Mouse (Mus musculus) urinary bladder, postnatal 36 days (tissue): Measurements from ENCODE around the gene Ddx6.

Experiments
- DNase-seq, 2 experiments: peaks; one replicate each; pipeline ENCODE4 v3.0.0; 2022; ENCODE audit warnings: low spot score in 2 of 2, mixed read lengths in 1 of 2

The Ddx6 gene

DNA sequence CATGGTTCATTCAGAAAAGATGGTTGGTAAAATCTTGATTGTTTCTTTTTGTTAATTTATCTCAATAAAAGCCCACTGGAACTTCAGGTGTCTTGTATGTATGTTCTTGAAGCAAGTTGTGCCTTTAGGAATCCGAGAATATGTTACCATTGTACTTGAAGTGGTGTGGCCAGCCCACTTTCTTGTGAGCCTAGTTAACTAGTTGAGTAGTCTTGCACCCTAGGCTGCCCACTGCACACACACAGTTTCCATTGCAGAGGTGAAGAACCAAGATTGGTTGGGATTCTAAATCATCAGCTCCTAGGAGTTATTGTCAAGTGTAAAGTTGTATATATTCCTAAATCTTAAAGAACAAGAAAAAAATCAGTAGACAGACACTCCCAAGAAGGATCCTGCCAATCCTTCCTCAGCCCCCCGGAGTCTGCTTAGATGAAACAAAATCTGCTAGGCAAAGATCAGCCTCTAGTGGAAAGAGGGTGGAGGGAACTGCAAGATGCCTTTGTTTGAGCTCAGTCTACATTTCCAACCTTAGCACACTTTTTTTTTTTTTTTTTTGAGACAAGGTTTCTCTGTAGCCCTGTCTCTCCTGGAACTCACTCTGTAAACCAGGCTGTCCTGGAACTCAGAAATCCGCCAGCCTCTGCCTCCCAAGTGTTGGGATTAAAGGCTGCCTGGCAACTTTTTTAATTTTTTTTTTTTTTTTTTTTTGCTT is 36.1 kb downstream of the Ddx6 start:
- no peak for DNase-seq

DNA sequence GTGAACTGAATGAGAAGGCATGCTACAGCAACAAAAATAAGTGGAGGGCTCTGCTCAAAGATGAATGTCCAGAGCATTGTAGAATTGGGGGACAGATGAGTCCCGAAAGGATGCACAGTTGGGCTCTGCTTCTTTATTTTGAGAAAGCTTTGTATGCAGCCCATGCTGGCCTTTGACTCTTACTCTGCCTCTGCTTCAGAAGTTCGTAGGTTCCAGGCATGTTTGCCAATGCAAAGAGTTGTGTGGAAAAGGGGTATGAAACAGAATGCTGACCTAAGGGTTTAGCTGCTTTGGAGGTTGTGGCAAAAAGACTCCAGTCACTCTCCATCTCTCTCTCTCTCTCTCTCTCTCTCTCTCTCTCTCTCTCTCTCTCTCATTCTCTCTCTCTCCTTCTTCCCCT is 36.9 kb downstream of the Ddx6 start:
- DNase-seq, result no peak

GRCm38 (mm10) chr9:44643103-44643502 is 38.4 kb downstream of the Ddx6 start:
- DNase-seq, result no peak

- no peak for DNase-seq
Measured at GRCm38 (mm10) chr9:44644186-44644585, 39.5 kb downstream of the Ddx6 start.

- DNase-seq, result peak in 1 of 2 experiments; percentile 61
Measured at GRCm38 (mm10) chr9:44645481-44645880, 40.8 kb downstream of the Ddx6 start.

GRCm38 (mm10) chr9:44645924-44646323 is 41.2 kb downstream of the Ddx6 start:
- no peak for DNase-seq

DNA sequence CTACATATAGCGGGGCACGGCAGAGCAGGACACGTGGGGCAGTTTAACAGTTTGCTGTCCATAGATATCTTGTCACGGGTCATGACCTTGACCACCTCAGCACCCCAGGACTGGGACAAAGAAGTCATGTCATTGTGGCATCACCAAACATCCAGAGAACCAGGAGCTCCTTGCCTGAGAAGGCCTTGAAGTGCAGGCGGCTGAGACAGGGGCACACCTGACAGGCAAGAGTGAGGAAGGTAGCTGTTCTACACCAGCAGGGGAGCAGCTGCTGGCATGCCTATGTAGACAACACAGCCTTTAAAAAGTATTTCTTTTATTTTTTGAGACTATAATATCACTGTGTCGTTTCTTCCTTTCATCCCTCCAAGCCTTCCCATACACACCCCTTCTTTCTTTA is 41.7 kb downstream of the Ddx6 start:
- no peak for DNase-seq

DNA sequence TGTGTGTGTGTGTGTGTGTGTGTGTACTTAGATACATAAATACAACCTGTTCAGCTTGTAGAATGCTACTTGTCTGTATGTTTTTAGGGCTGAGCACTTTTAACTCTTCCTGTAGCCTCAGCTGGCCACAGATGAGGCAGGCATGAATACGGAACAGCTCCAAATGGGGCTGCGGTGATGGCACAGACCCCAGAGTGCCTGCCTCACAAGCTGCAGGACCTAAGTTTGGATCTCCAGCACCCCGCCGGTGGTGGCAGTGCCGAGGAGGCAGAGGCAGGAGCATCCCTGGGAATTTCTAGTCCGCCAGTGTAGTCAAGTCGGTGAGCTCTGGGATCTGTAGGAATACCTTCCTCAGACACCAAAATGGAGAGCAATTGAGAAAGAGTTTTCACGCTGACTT is 42.3 kb downstream of the Ddx6 start:
- DNase-seq, result no peak

GRCm38 (mm10) chr9:44647656-44648055 is 43.0 kb downstream of the Ddx6 start:
- DNase-seq, result no peak

DNA sequence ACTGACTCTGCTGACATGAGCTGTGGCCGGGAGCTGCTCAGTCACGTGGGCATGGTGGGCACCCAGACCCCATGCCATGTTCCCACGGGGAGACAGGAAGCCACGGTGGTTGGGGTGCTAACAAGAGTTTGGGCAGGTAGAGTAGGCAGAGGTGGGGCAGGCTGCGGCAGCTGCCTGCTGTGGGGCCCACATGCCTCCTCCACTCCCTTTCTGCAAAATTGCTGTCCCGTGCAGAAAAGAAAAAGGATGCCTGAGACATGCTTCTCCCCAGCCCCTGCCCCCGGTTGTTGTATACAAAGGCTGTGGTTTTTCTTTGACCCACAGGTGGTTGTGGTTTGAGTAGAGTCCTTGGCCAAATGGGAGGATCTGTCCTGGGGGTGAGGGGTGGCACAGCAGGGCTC is 44.2 kb downstream of the Ddx6 start:
- DNase-seq, result no peak

GRCm38 (mm10) chr9:44652027-44652426 is 47.3 kb downstream of the Ddx6 start:
- peak; percentile 57 to 77 for DNase-seq

- no peak for DNase-seq
Measured at GRCm38 (mm10) chr9:44653896-44654295, 49.2 kb downstream of the Ddx6 start.

GRCm38 (mm10) chr9:44655098-44656066 is 50.7 kb downstream of the Ddx6 start:
- DNase-seq, result peak; percentile 35 to 54

GRCm38 (mm10) chr9:44663706-44664105 is 59.0 kb downstream of the Ddx6 start:
- DNase-seq, result no peak

GRCm38 (mm10) chr9:44671416-44671815 is 66.7 kb downstream of the Ddx6 start:
- DNase-seq, result no peak

- no peak for DNase-seq
Measured at GRCm38 (mm10) chr9:44672291-44672865, 67.7 kb downstream of the Ddx6 start.

- DNase-seq, result no peak
Measured at GRCm38 (mm10) chr9:44673005-44673404, 68.3 kb downstream of the Ddx6 start, which contains the start of gene Treh. TSS of gene Treh (plus strand) at chr9:44673233.

- DNase-seq, result no peak
Measured at GRCm38 (mm10) chr9:44678288-44678871, 73.7 kb downstream of the Ddx6 start.

DNA sequence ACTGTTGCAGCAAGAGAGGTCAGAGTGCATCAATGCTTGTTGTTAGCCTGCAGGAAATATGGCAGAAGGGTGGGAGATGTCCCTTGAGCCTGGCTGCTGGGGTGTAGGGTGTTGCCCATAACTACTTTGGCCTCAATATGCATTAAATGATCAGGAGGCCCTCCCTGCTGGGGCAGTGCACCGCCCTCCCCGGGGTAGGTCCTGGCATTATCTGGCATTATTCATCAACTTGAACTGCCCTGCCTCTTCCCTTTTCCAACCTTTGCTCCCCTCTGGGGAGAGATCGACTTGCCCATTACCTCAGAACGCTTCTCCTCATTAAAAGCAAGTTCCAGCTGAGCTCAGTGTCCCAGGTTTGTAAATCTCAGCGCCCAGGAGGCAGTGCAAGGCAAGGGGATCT is 74.9 kb downstream of the Ddx6 start:
- DNase-seq, result no peak

- DNase-seq, result no peak
Measured at GRCm38 (mm10) chr9:44683046-44683445, 78.4 kb downstream of the Ddx6 start.

- peak in 1 of 2 experiments; percentile 67 for DNase-seq
Measured at GRCm38 (mm10) chr9:44685346-44686330, 80.9 kb downstream of the Ddx6 start.
